Mouse (Mus musculus) cerebellum, adult (tissue): ENCODE measurements at regions not wholly inside any gene's neighbourhood (a gene's known extent, or its start where the extent isn't known, plus 50 kb on each side); places are given as distances from the start of the nearest gene placed in this dataset.
"Not testable (repeated sequence)": the region's sequence is repeated elsewhere in the genome, so short reads cannot be mapped to it uniquely, and the experiment has no call there.

ENCODE experiments used
- ATAC-seq: cut with Nextera tagmentation; 2 replicates; pipeline ENCODE4 v1.9.2; 2017; ENCODE audit warnings: mild to moderate bottlenecking, moderate library complexity, mixed read lengths; ENCODE audit not compliant: insufficient number of reproducible peaks, low FRiP score, low TSS enrichment

DNA sequence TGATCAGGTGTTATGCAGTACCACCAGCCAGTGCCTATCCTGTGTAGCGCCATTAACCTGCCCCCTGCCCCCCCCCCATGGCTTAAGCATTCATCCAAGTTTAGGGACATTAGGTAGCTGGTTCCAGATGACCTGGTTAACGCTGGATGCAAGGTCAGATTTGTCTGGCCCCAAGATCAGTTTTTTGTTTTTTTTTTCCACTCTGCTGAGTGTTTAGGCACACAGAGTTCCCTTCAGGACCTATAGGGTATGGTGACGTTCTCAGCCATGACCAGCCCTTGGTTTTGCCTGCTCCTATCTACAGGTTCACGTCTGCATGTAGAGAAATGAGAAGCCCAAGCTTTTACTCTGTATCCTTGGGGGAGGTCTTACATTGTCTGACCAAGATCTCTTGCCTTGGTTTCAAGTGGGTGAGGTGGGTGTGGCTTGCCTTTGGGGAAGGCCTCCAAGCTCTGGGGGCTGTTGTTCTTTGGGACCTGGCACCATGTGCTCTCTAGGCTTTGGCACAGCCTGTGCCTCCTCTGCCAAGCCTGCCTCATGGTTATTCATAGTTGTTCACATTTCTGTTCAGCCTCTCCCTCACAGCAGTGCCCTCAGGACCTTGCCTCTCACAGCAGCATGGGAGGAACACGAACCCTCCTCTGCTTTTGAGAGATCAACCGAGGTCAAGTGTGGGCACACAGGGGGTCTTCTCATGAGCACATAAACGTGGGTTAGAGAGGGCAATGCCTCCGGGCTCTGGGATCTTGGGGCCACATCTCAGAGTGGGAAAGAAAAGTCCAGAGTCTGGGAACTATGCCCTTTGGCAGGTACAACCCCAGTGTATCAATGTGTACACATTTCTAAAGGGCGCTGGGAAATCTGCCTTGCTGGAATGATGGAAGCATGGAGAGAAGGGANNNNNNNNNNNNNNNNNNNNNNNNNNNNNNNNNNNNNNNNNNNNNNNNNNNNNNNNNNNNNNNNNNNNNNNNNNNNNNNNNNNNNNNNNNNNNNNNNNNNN is 208.8 kb upstream of the Peli2 start:
- ATAC-seq, result peak; percentile 34; the same call in 1 of the 2 replicates

DNA sequence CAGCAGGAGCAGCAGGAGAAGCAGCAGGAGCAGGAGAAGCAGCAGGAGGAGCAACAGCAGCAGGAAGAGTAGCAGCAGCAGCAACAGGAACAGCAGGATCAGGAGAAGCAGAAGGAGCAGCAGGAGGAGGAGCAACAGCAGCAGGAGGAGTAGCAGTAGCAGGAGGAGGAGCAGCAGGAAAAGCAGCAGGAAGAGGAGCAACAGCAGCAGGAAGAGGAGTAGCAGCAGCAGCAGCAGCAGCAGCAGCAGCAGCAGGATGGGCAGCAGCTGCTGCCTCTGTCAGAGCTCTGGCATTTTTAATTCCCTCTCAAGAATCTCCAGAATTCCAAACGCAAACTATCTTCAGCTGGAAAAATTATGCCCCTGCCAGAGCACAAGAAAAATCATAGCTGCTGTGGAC is 205.0 kb upstream of the Peli2 start:
- no peak for ATAC-seq

DNA sequence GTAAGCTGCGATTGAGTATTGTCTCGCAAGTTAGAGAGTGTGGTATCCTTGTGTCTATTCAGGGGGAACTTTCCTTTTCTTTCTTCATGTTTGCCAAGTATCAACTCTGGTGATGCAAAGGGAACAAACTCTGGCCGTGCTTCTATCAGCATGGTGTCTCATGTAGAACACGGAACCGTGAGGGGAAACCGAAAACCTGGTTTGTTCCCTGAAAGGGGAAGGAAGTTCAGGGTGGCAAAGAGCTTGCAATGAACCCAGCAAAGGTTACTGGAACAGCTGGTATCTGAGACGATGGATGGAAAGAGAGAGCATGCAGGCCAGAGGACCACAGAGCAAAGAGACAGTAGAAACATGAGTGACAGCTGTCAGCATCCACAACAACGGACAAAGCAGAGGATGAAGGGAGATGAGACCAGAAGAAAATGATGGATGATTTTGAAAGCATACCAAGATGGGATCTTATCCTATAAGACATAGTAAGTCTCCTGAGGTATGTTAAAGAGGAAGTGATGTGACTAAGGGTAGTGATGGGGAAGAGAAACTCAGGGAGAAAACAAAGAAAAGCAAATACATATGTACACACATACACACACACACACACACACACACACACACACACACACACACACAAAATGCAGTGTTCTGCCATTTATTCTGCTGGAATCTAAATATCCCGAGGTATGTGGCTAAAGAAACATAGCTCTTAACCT is 199.8 kb upstream of the Peli2 start:
- ATAC-seq, result no peak

DNA sequence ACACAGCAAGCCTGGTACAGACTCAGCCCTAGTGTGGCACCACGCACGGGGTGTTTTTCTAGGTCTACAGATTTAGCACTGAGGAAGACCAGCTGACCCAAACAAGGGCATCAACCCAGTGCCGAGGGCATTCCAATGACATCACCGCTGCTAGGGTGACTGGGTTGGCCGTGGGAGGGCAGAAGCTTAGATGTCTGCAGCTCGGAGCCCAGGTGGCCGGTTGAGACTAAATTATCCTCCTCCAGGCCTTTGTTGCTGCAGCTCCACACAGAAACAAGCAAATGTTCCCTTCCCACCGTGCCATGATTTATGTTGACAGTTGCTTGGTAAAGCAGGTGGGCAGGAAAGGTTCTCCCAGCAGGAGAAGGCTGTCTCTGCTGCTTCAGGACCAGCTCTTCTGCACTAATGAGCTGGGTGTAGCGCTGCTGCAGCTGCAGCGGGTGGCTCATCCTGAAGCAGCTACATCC is 198.8 kb upstream of the Peli2 start:
- peak; percentile 59 for ATAC-seq

DNA sequence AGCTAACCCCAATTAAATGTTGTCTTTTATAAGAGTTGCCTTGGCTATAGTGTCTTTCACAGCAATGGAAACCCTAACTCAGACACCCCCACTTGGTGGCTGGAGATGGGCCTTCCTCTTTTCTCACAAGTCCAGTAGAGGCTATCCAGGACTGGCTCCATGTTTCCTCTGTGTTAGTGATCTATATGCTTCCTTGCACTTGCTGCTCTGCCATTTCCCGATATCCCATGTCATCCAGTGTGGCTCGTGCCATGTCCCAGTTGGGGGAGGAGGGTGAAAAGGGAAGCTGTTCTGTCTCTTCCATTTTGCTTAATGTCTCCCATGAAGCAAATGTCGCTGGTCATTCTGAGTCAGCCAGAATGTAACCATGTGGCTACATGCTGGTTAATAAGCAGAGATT is 194.2 kb upstream of the Peli2 start:
- no peak for ATAC-seq

DNA sequence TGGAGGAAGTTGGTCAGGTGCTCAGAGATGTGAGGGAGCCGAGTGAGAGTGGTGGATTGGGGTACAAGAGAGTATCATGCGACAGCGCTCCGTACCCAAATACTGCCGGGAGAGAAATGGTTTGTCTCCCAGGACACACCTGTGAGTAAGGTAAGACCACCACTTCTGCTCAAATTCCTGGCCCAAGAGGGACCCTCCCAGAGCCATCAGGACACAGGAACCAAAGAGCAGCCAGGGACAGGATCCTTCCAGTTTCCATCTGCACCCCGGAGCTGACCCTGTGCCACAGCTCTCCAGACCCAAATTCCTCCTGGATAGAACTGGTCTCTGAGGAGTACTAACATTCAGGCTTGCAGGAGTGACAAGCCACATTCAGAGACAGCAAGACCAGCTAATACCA is 185.2 kb upstream of the Peli2 start:
- no peak for ATAC-seq

DNA sequence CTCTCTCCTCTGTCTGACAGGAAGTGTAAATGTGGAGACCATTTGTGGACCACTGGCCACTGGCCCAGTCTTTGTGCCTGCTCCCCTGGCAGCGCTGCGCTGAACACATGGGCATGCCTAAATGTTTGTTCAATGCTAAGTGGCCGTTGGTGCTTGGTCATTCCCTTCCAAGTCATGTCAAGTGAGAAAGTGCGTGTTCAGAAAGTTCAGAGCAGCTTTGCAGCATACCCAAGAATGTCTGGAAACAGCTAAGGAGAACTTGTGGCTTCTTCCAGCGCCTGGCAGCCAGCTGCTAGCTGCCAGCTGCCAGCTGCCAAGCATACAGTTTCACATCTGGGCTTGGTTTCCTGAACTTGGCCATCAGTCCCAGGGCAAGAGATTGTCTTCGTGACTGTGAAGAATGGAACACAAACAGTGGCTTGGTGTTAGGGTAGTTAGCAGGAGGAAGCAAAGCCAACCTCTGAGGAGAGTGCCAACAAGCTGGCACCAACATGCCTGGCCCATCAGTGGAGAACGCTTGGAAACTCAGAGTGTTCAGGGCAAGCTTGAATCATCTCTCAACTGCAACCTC is 183.5 kb upstream of the Peli2 start:
- ATAC-seq, result no peak

DNA sequence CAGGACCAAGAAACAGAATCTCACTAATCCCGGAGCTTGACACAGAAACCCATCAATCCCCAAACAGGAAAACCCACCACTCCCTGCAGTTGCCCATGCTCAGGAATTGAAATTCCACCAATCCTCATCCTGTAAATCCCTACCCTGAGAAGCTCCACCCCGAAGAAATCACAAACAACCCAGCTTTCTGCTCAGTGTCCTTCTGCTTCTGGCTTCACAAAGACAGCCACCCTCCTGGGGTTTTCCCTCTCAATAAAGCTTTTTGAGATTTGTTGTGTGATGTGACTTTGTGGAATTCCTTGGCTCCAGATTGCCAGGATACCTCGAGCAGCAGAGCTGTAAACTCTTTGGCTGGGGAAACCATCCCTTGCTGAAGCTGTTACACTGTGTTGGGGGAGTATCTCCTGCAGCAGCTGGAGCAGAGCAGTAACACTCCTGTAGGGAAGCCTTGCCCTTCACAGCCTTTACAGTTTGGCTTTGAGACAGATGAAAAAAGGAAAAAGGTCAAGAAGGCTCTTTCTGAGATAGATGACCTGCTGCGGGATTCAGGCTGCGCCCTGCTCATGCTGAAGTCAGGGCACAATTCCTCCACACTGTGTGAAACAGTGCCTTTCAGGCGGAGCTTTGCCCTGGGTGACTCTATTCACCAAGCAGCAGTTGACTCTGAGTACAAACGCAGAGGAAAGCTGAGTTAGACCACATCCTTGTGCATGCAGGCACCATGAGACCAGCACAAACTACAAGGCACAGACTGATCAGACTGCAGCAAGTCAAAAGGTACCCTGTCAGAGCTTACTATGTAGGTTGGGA is 180.6 kb upstream of the Peli2 start:
- ATAC-seq, result peak; percentile 31; the same call in 1 of the 2 replicates

DNA sequence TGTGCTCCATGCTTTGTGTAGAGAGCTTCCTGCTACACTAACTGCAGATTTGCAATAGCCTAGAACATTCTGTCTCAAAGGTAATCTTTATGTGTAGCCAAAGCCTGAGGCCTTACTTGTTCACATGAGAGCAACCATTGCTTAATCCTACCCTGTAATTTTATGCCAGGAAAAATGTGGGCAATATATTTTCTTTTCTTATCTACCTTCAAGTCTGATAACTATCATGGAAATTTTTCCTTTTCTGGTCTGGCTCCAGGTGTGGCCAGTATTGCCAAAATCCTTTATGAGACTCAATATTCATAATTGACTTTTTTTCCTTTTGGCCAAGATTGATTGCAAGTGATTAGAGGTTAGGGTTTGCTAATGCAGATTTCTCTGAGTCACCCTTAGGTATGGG is 178.0 kb upstream of the Peli2 start:
- ATAC-seq, result no peak

DNA sequence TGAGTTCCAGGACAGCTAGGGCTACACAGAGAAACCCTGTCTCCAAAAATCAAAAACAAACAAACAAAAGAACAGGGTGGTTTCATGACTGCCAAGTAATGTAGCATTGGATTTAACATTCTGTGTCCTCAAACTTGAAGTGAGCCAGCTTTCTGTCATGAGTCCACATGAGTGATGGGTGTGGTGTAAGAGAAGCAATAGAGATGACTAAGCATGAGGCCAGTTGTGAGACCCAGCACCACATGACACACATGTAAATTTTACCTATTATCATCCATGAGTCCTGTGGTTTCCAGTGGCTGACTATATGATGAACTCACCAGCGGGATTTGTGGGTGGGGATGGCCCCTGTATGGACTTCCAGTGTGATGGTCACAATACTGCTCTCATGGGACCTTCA is 176.0 kb upstream of the Peli2 start:
- no peak for ATAC-seq

DNA sequence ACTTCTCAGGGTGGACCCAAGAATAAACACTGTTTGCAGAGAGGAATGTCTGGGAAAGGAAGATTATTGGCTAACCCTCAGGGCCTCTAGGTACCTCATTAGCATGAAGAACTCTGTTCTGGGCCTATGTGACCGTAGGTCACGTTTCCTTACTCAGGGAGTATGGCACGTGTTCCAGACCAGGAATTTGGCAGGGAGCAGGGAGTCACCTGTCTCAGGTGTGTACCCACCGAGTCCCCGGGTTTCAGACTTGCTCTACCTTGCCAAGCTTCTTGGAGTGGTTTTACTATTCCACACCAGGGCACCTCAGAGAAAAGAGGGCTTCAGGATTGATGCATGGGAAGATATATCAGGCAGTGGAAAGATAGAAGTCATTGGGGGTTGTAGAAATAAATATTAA is 169.6 kb upstream of the Peli2 start:
- no peak for ATAC-seq

DNA sequence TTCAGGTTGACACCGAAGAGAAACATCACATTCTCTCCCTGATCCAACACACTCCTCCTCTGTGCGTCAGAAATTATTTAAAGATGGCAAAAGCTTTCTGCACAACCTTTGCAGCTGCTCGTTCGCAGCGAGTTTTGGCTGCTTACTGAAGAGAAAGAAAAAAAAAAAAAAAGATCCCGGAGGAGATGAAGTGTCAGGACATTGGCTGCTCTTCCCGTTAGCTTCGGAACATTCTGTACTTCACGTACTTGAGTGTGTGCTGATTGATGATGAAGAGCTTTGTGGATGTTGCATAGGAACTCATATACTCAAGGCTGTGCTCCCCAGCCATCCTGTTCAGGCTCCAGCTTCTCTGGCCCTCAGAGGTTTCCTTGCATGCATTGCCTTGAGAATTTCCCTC is 162.5 kb upstream of the Peli2 start:
- no peak for ATAC-seq

DNA sequence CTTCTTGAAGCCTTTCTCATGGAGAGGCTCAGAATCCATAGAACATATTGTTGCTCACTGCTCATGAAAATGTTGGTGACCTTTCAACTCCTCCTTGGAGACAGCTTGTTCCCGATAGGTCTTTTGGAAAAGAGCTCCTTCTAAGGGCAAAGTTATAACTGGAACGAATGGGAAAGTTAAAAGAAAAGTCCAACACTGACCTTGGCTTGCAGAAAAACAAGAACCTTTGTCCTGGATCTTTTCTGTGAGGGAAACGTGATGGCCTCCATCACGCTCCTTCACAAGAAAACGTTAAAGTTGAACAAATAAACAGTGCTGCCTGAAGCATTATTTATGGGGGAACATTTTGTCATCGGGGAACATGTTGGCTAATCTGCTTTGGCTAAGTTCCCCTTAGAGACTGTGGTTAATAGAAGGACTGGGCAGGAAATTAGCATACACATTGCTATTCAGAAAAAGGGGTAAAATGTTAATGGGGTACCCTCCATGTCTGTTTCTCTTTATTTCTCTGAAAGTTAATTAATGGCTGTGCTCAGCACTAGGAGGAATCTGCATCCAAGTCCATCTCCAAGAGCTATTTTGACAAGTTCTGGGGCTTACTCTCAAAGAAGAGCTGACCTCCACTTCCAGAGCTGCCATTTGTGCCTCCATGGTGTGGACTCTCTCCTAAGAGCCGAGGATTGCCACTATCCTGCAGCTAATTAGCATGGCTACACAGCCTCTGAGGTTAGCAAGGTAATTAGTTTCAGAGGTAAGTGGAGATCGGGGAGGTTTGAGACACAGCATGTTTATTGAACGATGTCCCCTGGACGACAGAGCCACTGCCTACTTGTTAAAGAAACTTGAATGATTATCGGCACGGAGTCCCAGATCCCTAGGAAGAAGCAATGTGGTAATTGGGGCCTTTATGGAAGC is 161.0 kb upstream of the Peli2 start:
- ATAC-seq, result no peak

DNA sequence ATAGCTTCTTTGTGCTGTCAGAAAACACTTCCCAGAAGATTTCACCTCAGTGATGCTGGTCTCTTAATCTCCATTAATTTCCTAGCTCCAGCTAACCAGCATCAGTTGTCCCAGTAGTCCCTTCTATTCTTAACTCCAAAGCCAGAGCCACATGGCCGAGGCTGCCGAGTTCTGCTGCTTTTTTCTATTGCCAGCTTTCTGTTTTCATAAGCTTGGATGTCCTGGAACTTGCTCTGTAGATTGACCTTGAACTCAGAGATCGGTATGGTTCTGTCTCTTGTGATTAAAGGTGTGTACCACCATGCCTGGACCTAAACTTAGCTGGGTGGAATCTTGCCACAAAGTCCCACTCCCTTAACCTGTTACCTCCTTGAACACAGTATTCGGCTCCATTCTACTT is 155.8 kb upstream of the Peli2 start:
- not testable (repeated sequence) for ATAC-seq

DNA sequence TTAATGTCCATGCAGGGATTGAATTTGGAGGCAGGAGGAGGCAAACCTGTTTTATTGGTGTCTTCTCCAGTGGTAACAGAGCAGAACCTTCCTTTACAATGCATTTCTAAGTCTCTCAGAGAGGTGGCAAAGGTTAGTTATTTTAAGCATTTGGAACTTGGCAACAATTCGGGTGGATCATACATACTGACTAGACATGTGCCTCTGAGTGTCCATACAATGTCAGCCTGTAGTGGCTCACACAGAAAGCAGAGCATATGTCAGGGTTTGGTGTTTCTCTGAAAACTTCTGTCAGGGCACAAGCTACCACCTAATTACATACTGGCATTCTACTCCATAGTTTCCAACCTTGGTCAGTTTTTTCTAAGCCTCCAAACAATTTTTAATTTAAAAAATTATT is 150.8 kb upstream of the Peli2 start:
- ATAC-seq, result no peak

DNA sequence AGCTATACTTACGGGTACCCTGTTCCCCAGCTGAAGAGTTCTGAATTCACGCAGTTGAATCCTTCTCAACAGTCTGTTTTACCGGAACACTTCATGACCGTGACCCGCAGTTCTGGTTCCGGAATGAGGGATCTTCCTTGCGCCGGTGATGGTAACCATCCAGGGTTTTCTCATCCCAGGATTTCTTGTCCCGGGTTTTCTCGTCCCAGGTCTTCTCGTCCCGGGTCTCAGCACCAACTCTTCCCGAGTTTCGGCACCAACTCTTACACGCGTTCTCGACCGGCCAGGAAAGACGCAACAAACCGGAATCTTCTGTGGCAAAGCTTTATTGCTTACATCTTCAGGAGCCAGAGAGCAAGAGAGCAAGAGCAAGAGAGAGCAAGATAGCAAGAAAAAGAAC is 147.5 kb upstream of the Peli2 start:
- not testable (repeated sequence) for ATAC-seq

DNA sequence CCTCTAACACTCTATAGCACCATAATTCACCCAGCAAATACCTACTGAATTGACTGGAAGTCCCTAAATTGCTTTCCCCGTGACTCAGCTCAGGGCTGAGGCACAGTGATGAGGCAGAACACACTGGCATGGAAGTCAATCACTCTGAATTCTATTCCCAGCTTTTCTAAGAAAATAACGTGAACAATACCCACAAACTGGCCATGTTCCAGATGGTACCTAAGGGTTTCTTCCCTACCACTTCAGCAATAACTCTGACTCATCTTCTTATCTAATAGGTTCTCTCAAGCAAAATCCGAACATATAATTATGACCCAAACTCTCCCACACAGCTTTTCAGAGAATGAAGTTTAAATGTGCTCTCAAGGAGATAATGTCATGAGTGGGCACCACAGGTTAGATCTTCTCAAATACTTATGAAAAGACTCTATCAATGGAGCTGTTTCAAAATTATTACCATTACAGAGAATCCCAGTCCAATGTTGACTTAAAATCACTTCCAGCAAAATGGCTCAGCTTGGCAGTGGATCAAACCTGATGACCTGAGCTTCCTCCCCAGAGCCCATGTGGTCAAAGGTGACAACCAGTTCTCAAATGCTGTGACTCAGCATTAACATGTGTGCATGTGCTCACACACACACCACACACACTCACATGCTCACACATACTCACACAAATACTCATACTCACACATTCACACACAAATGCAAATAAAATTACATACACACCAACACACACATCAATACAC is 137.5 kb upstream of the Peli2 start:
- no peak for ATAC-seq

DNA sequence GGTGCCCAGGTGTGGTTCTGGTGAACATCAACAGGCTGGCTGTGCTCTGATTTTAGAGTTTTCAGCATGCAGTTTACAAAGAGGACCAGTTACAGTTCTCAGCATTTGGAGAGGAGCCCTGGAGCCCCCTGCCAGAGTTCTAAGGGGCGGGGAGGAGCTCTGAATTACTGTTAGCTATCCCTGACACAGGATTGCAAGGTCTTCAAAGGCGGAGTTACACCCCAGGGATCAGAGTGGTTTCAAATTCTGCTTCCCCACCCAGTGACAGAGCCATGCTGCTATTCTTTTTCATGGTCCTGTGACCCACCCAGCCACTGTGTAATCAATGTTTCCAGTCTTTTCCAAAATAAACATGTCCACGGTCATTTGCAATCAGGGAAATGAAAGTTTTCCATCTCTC is 134.1 kb upstream of the Peli2 start:
- no peak for ATAC-seq

DNA sequence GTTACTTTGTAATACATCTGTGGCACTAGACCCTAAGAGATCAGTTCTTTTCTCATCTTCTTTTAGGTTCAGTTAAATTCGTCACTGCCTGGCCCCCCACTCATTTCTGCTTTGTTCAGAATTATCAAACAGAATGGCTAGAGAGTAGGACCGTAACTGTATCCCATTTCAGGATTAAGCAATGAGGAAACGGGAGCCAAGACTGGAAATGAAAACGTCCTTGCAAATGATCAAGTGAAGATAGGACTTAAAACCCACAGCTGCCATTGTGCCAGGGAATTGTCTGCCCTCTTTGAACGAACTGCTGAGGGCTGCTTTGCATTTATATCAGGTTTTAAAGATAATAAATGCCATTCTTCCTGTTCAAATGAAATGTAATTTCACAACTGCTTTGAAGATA is 133.7 kb upstream of the Peli2 start:
- ATAC-seq, result no peak
